In genomic region chr11:50952290-50952689, GRCm38 (mm10) we compare ENCODE assay signal across 15 mouse cellular contexts. TPM values are rescaled to one million over a fixed set of nuclear protein-coding genes. Genes with fewer than 3 reads are reported as not detected.
A peak's percentile ranks its signal among the peaks of the same experiment; 100 is the strongest.
DNase-seq lines count a peak whose midpoint lies in the region; ATAC-seq and TF ChIP-seq lines count a peak whose summit lies in the region.
"Had no signal": no experiment of that assay in that cellular context is flagged by ENCODE, and none has a peak within 500 bp of the region (broad histone marks: within the 10 kb centered on the region; RNA-seq: fewer than 3 reads in every experiment).

No protein-coding gene starts in this region.

- H3K27me3 ChIP-seq in heart, postnatal 0 days (ENCODE audit: control insufficient read depth, insufficient read depth, low read length), result peaks cover 22% of the 10 kb centered on the region
- H3K27me3 ChIP-seq in intestine, postnatal 0 days (replicated peaks; ENCODE audit: control insufficient read depth, insufficient read depth, low read length), result no peaks in the 10 kb centered on the region
- H3K27me3 ChIP-seq: neural tube, embryonic 13.5 days had no signal

- H3K4me1 ChIP-seq in heart, postnatal 0 days (ENCODE audit: control insufficient read depth, insufficient read depth), result no peaks in the 10 kb centered on the region
- H3K4me1 ChIP-seq in intestine, postnatal 0 days (replicated peaks; ENCODE audit: control insufficient read depth, insufficient read depth, low read length), result no peaks in the 10 kb centered on the region
- H3K4me1 ChIP-seq: neural tube, embryonic 13.5 days had no signal

- H3K4me2 ChIP-seq in heart, postnatal 0 days (ENCODE audit: low read depth, low read length), result no peak overlapping the region
- no peak overlapping the region for H3K4me2 ChIP-seq in intestine, postnatal 0 days (replicated peaks; ENCODE audit: low read depth)
- H3K4me2 ChIP-seq: neural tube, embryonic 13.5 days had no signal

- intact Hi-C loops in heart, postnatal 36 days (cut with DNase I), result no loop called here
- intact Hi-C loops in left cerebral cortex, postnatal 14 days (cut with DNase I), result no loop called here

- TF ChIP-seq EP300 in heart, postnatal 0 days (IDR thresholded peaks at IDR 0.05; ENCODE audit: low read depth), result no peak

- H3K9me3 ChIP-seq in heart, postnatal 0 days (replicated peaks; ENCODE audit: control insufficient read depth, low read length), result no peaks in the 10 kb centered on the region
- H3K9me3 ChIP-seq in intestine, postnatal 0 days (ENCODE audit: control insufficient read depth), result no peaks in the 10 kb centered on the region
- H3K9me3 ChIP-seq: neural tube, embryonic 13.5 days had no signal

- no peak for ATAC-seq in heart, postnatal 0 days (ENCODE audit: insufficient read depth, low read depth)
- ATAC-seq in intestine, postnatal 0 days, result no peak
- ATAC-seq: inflammation-experienced regulatory T-cells, adult 6 months had no signal

- H3K9ac ChIP-seq in heart, postnatal 0 days (replicated peaks; ENCODE audit: low read depth, low read length), result no peak overlapping the region
- H3K9ac ChIP-seq in intestine, postnatal 0 days (ENCODE audit: low read depth, low read length), result no peak overlapping the region
- H3K9ac ChIP-seq: neural tube, embryonic 13.5 days had no signal

- TF ChIP-seq CTCF in heart, postnatal 0 days (IDR thresholded peaks at IDR 0.05; ENCODE audit: low read depth), result no peak
- TF ChIP-seq CTCF in intestine, postnatal 0 days (IDR thresholded peaks at IDR 0.05; ENCODE audit: low read depth), result no peak

- H3K36me3 ChIP-seq in heart, postnatal 0 days (replicated peaks; ENCODE audit: control insufficient read depth, insufficient read depth, low read length), result no peaks in the 10 kb centered on the region
- H3K36me3 ChIP-seq in intestine, postnatal 0 days (ENCODE audit: control insufficient read depth, insufficient read depth), result no peaks in the 10 kb centered on the region
- H3K36me3 ChIP-seq: neural tube, embryonic 13.5 days had no signal

- no peak overlapping the region for H3K27ac ChIP-seq in heart, postnatal 0 days (ENCODE audit: low read depth)
- H3K27ac ChIP-seq in intestine, postnatal 0 days (ENCODE audit: low read depth, low read length), result no peak overlapping the region
- H3K27ac ChIP-seq: neural tube, embryonic 13.5 days had no signal

- WGBS in heart, postnatal 0 days, result 50% methylated on average over 14 of the region's 14 CpGs
- 59% methylated on average over 14 of the region's 14 CpGs for WGBS in intestine, postnatal 0 days

- no peak overlapping the region for H3K4me3 ChIP-seq in heart, postnatal 0 days (ENCODE audit: low read depth, low read length)
- H3K4me3 ChIP-seq in intestine, postnatal 0 days (ENCODE audit: low read depth, low read length), result no peak overlapping the region
- H3K4me3 ChIP-seq: neural tube, embryonic 13.5 days had no signal

- peak; percentile 9 for DNase-seq in heart, postnatal 0 days (ENCODE audit: low spot score)
- no peak for DNase-seq in heart, postnatal 36 days
- DNase-seq in 3T3-L1 (ENCODE audit: low read depth, low spot score), result peak; percentile 12
- DNase-seq in T-cell, adult 2 months (ENCODE audit: low spot score), result peak; percentile 15
- DNase-seq in left cerebral cortex, postnatal 14 days (ENCODE audit: low spot score in 2 of 2), result peak; percentile 26 to 39
- DNase-seq in natural killer cell, adult 2 months (ENCODE audit: low spot score in 2 of 2), result no peak
- DNase-seq in embryo, embryonic 10 days (ENCODE audit: low spot score), result no peak
- DNase-seq: heart, adult 18-20 months had no signal

RNA-seq across cellular contexts. Expression of gene Prop1, which starts 1.3 kb away (rescaled TPM):
- total RNA-seq in heart, postnatal 0 days (2014; rRNA removed; ENCODE audit: low replicate concordance), result not detected in 2 replicates
- not detected in 2 replicates for polyA plus RNA-seq in heart, postnatal 0 days (2015; fragmentation: Nextera tagmentation; extraction: Ambion mirVana)
- total RNA-seq in heart, postnatal 36 days (2021), result not detected
- total RNA-seq in left cerebral cortex, postnatal 14 days (2021), result not detected
- not detected in 2 replicates for polyA plus RNA-seq in intestine, postnatal 0 days (2015; fragmentation: Nextera tagmentation; extraction: Ambion mirVana)
- total RNA-seq: common myeloid progenitor, adult 5-6 weeks; heart, adult 18-20 months; left cerebral cortex, postnatal 10 days; megakaryocyte-erythroid progenitor cell, adult 5-6 weeks had no signal
- polyA plus RNA-seq: inflammation-experienced regulatory T-cells, adult 6 months; neural tube, embryonic 13.5 days; small intestine, adult 2 months had no signal

RNA-seq across cellular contexts. Expression of gene 4933414I15Rik, which starts 8.7 kb away (rescaled TPM):
- total RNA-seq in heart, postnatal 0 days (2014; rRNA removed; ENCODE audit: low replicate concordance), result not detected in 2 replicates
- polyA plus RNA-seq in heart, postnatal 0 days (2015; fragmentation: Nextera tagmentation; extraction: Ambion mirVana), result not detected in 2 replicates
- total RNA-seq in heart, postnatal 36 days (2021), result not detected
- total RNA-seq in left cerebral cortex, postnatal 14 days (2021), result not detected
- not detected in 2 replicates for polyA plus RNA-seq in intestine, postnatal 0 days (2015; fragmentation: Nextera tagmentation; extraction: Ambion mirVana)
- total RNA-seq: common myeloid progenitor, adult 5-6 weeks; heart, adult 18-20 months; left cerebral cortex, postnatal 10 days; megakaryocyte-erythroid progenitor cell, adult 5-6 weeks had no signal
- polyA plus RNA-seq: inflammation-experienced regulatory T-cells, adult 6 months; neural tube, embryonic 13.5 days; small intestine, adult 2 months had no signal

RNA-seq across cellular contexts. Expression of gene Olfr1378, which starts 14.0 kb away (rescaled TPM):
- not detected in 2 replicates for total RNA-seq in heart, postnatal 0 days (2014; rRNA removed; ENCODE audit: low replicate concordance)
- polyA plus RNA-seq in heart, postnatal 0 days (2015; fragmentation: Nextera tagmentation; extraction: Ambion mirVana), result not detected in 2 replicates
- total RNA-seq in heart, postnatal 36 days (2021), result not detected
- total RNA-seq in left cerebral cortex, postnatal 14 days (2021), result not detected
- polyA plus RNA-seq in intestine, postnatal 0 days (2015; fragmentation: Nextera tagmentation; extraction: Ambion mirVana), result not detected in 2 replicates
- total RNA-seq: common myeloid progenitor, adult 5-6 weeks; heart, adult 18-20 months; left cerebral cortex, postnatal 10 days; megakaryocyte-erythroid progenitor cell, adult 5-6 weeks had no signal
- polyA plus RNA-seq: inflammation-experienced regulatory T-cells, adult 6 months; neural tube, embryonic 13.5 days; small intestine, adult 2 months had no signal

RNA-seq across cellular contexts. Expression of gene Zfp354b, which starts 20.9 kb away (rescaled TPM):
- total RNA-seq in heart, postnatal 0 days (2014; rRNA removed; ENCODE audit: low replicate concordance), result 0.73 TPM in 1 of 2 replicates, not detected in the other
- polyA plus RNA-seq in heart, postnatal 0 days (2015; fragmentation: Nextera tagmentation; extraction: Ambion mirVana), result 0.85 TPM in 2 replicates
- total RNA-seq in heart, postnatal 36 days (2021), result 1 to 10 TPM; 1.4 TPM
- total RNA-seq in left cerebral cortex, postnatal 14 days (2021), result 1 to 10 TPM; 3.8 to 4.0 TPM
- polyA plus RNA-seq in intestine, postnatal 0 days (2015; fragmentation: Nextera tagmentation; extraction: Ambion mirVana), result 0.54 and 0.63 TPM in 2 replicates
- total RNA-seq: megakaryocyte-erythroid progenitor cell, adult 5-6 weeks had no signal
- polyA plus RNA-seq: inflammation-experienced regulatory T-cells, adult 6 months; small intestine, adult 2 months had no signal

RNA-seq across cellular contexts. Expression of gene Olfr1377, which starts 29.5 kb away (rescaled TPM):
- total RNA-seq in heart, postnatal 0 days (2014; rRNA removed; ENCODE audit: low replicate concordance), result not detected in 2 replicates
- polyA plus RNA-seq in heart, postnatal 0 days (2015; fragmentation: Nextera tagmentation; extraction: Ambion mirVana), result not detected in 2 replicates
- not detected for total RNA-seq in heart, postnatal 36 days (2021)
- not detected for total RNA-seq in left cerebral cortex, postnatal 14 days (2021)
- polyA plus RNA-seq in intestine, postnatal 0 days (2015; fragmentation: Nextera tagmentation; extraction: Ambion mirVana), result not detected in 2 replicates
- total RNA-seq: common myeloid progenitor, adult 5-6 weeks; heart, adult 18-20 months; left cerebral cortex, postnatal 10 days; megakaryocyte-erythroid progenitor cell, adult 5-6 weeks had no signal
- polyA plus RNA-seq: inflammation-experienced regulatory T-cells, adult 6 months; neural tube, embryonic 13.5 days; small intestine, adult 2 months had no signal

Comparison
In these comparisons a context has a peak if more than half of its experiments do, and no peak if none do; other contexts are left out.
1. DNase-seq: peak in heart, postnatal 0 days (single experiment), 3T3-L1 (single experiment), T-cell, adult 2 months (single experiment) and left cerebral cortex, postnatal 14 days (2 of 2); none in heart, postnatal 36 days (0 of 2), natural killer cell, adult 2 months (0 of 2) and embryo, embryonic 10 days (single experiment).